Comparison of ENCODE assay signal across 22 mouse cellular contexts in genomic region chr4:154134803-154135202, GRCm38 (mm10). TPM values are rescaled to one million over a fixed set of nuclear protein-coding genes. Genes with fewer than 3 reads are reported as not detected.
A peak's percentile ranks its signal among the peaks of the same experiment; 100 is the strongest.
DNase-seq lines count a peak whose midpoint lies in the region; ATAC-seq and TF ChIP-seq lines count a peak whose summit lies in the region.
"Had no signal": no experiment of that assay in that cellular context is flagged by ENCODE, and none has a peak within 500 bp of the region (broad histone marks: within the 10 kb centered on the region; RNA-seq: fewer than 3 reads in every experiment).

No protein-coding gene starts in this region.

- H3K9ac ChIP-seq in heart, embryonic 12.5 days, result no peak overlapping the region
- no peak overlapping the region for H3K9ac ChIP-seq in heart, adult 2 months (ENCODE audit: low read depth, low read length)
- no peak overlapping the region for H3K9ac ChIP-seq in liver, embryonic 11.5 days (ENCODE audit: low read depth, low read length)
- H3K9ac ChIP-seq: hindbrain, embryonic 14.5 days had no signal

- WGBS in heart, embryonic 12.5 days, result 55% methylated on average over 4 of the region's 4 CpGs
- WGBS in heart, adult 2 months, result 50% methylated on average over 4 of the region's 4 CpGs
- 60% methylated on average over 4 of the region's 4 CpGs for WGBS in liver, embryonic 11.5 days

- TF ChIP-seq CTCF in heart, adult 2 months (IDR thresholded peaks at IDR 0.05), result no peak

- TF ChIP-seq EP300 in heart, adult 2 months (IDR thresholded peaks at IDR 0.05; ENCODE audit: insufficient read depth, low read depth, low read length), result no peak

- H3K79me2 ChIP-seq in heart, adult 2 months (replicated peaks; ENCODE audit: control insufficient read depth, insufficient read depth, low read length), result no peaks in the 10 kb centered on the region

- no peak overlapping the region for H3K4me2 ChIP-seq in heart, embryonic 12.5 days
- no peak overlapping the region for H3K4me2 ChIP-seq in liver, embryonic 11.5 days
- H3K4me2 ChIP-seq: heart, embryonic 11.5 days; hindbrain, embryonic 14.5 days had no signal

- intact Hi-C loops in heart, adult 2 months (cut with DNase I), result no loop called here

- TF ChIP-seq POLR2A in heart, adult 2 months (IDR thresholded peaks at IDR 0.05; ENCODE audit: insufficient read depth, low read depth, low read length), result no peak

- peaks cover 4% of the 10 kb centered on the region for H3K4me1 ChIP-seq in heart, embryonic 12.5 days (replicated peaks)
- H3K4me1 ChIP-seq in heart, adult 2 months (ENCODE audit: control insufficient read depth, insufficient read depth, low read length), result no peaks in the 10 kb centered on the region
- H3K4me1 ChIP-seq in liver, embryonic 11.5 days (replicated peaks; ENCODE audit: control insufficient read depth, insufficient read depth, low read length), result no peaks in the 10 kb centered on the region
- H3K4me1 ChIP-seq in megakaryocyte, embryonic 14.5 days, result peaks cover 8% of the 10 kb centered on the region

- ATAC-seq in heart, embryonic 12.5 days (ENCODE audit: insufficient number of reproducible peaks, low FRiP score), result 0 out of 2 replicates have a peak, but pooled peaks have one; percentile 18
- ATAC-seq in liver, embryonic 11.5 days (replicated peaks; ENCODE audit: low FRiP score), result 0 out of 2 replicates have a peak, but pooled peaks have one; percentile 20
- ATAC-seq in megakaryocyte, adult 5-6 weeks (ENCODE audit: poor library complexity, severe bottlenecking), result no peak
- ATAC-seq: forebrain, embryonic 16.5 days had no signal

- H3K27ac ChIP-seq in heart, embryonic 12.5 days (ENCODE audit: poor library complexity, severe bottlenecking), result no peak overlapping the region
- no peak overlapping the region for H3K27ac ChIP-seq in heart, adult 2 months
- no peak overlapping the region for H3K27ac ChIP-seq in liver, embryonic 11.5 days (ENCODE audit: low read depth, low read length)
- H3K27ac ChIP-seq: hindbrain, embryonic 10.5 days; hindbrain, embryonic 14.5 days had no signal

- H3K27me3 ChIP-seq in heart, embryonic 12.5 days (replicated peaks), result peaks cover 77% of the 10 kb centered on the region
- peaks cover 10% of the 10 kb centered on the region for H3K27me3 ChIP-seq in heart, adult 2 months (ENCODE audit: control insufficient read depth, insufficient read depth, low read length)
- peaks cover 53% of the 10 kb centered on the region for H3K27me3 ChIP-seq in liver, embryonic 11.5 days (replicated peaks; ENCODE audit: control insufficient read depth, insufficient read depth, low read length)
- H3K27me3 ChIP-seq in megakaryocyte, embryonic 14.5 days (replicated peaks), result peaks cover 77% of the 10 kb centered on the region

- H3K9me3 ChIP-seq in heart, embryonic 12.5 days (replicated peaks), result no peaks in the 10 kb centered on the region
- H3K9me3 ChIP-seq in liver, embryonic 11.5 days (ENCODE audit: control insufficient read depth, low read length), result no peaks in the 10 kb centered on the region
- no peaks in the 10 kb centered on the region for H3K9me3 ChIP-seq in megakaryocyte, embryonic 14.5 days
- H3K9me3 ChIP-seq: hindbrain, embryonic 10.5 days had no signal

- no peak for DNase-seq in heart, adult 2 months
- DNase-seq in liver, embryonic 11.5 days (ENCODE audit: low spot score), result no peak
- DNase-seq in liver, result no peak
- DNase-seq in right cerebral cortex, adult 18-20 months, result no peak
- no peak for DNase-seq in spleen, postnatal 4 days (ENCODE audit: low spot score in 2 of 2)
- DNase-seq: adrenal gland, postnatal 10 days; cerebellum, adult 11 months; cerebellum, adult 8-10 months; cerebellum, postnatal 14 days; embryo, embryonic 11 days; gastrocnemius, postnatal 10 days; heart, adult 18-20 months had no signal

- no peak overlapping the region for H3K4me3 ChIP-seq in heart, embryonic 12.5 days
- H3K4me3 ChIP-seq in heart, adult 2 months, result no peak overlapping the region
- no peak overlapping the region for H3K4me3 ChIP-seq in liver, embryonic 11.5 days (ENCODE audit: low read depth, low read length)
- H3K4me3 ChIP-seq in megakaryocyte, embryonic 14.5 days (replicated peaks), result peak overlapping the region; percentile 59
- H3K4me3 ChIP-seq: erythroblast, embryonic 14.5 days; hindbrain, embryonic 10.5 days had no signal

- H3K36me3 ChIP-seq in heart, embryonic 12.5 days, result no peaks in the 10 kb centered on the region
- H3K36me3 ChIP-seq in heart, adult 2 months (ENCODE audit: control insufficient read depth, insufficient read depth, low read length), result no peaks in the 10 kb centered on the region
- H3K36me3 ChIP-seq in liver, embryonic 11.5 days (ENCODE audit: control insufficient read depth, insufficient read depth, low read length), result no peaks in the 10 kb centered on the region
- H3K36me3 ChIP-seq in megakaryocyte, embryonic 14.5 days (replicated peaks; ENCODE audit: low read length), result no peaks in the 10 kb centered on the region
- H3K36me3 ChIP-seq: hindbrain, embryonic 10.5 days had no signal

RNA-seq across cellular contexts. Expression of gene Trp73, which starts 5.2 kb away (rescaled TPM):
- 0.04 and 0.05 TPM in 2 replicates for polyA plus RNA-seq in heart, embryonic 12.5 days (2016; fragmentation: Nextera tagmentation; extraction: Ambion mirVana)
- total RNA-seq in heart, adult 2 months (2021), result not detected
- 0.39 TPM in 1 of 2 replicates, not detected in the other for polyA plus RNA-seq in heart, adult 2 months (2012; rRNA removed)
- polyA plus RNA-seq in liver, embryonic 11.5 days (2014; fragmentation: Nextera tagmentation; extraction: Ambion mirVana), result 0.04 and 0.18 TPM in 2 replicates
- polyA plus RNA-seq in megakaryocyte, embryonic 14.5 days (2012; ENCODE audit: insufficient read depth, low replicate concordance), result not detected in 2 replicates
- not detected in 2 replicates for total RNA-seq in megakaryocyte, adult 5-6 weeks (2015)
- not detected in 2 replicates for total RNA-seq in megakaryocyte, adult 5-6 weeks (2017)
- total RNA-seq: common myeloid progenitor, adult 5-6 weeks; gastrocnemius, postnatal 10 days; heart, postnatal 25 days had no signal
- polyA plus RNA-seq: heart, embryonic 11.5 days had no signal

RNA-seq across cellular contexts. Expression of gene Wrap73, which starts 7.4 kb away (rescaled TPM):
- 23.5 and 24.1 TPM in 2 replicates for polyA plus RNA-seq in heart, embryonic 12.5 days (2016; fragmentation: Nextera tagmentation; extraction: Ambion mirVana)
- total RNA-seq in heart, adult 2 months (2021), result 10 to 100 TPM; 11.8 to 12.3 TPM
- polyA plus RNA-seq in heart, adult 2 months (2012; rRNA removed), result 16.9 and 17.9 TPM in 2 replicates
- 39.9 and 46.8 TPM in 2 replicates for polyA plus RNA-seq in liver, embryonic 11.5 days (2014; fragmentation: Nextera tagmentation; extraction: Ambion mirVana)
- polyA plus RNA-seq in megakaryocyte, embryonic 14.5 days (2012; ENCODE audit: insufficient read depth, low replicate concordance), result 2.2 and 6.5 TPM in 2 replicates
- total RNA-seq in megakaryocyte, adult 5-6 weeks (2015), result 9.6 and 9.8 TPM in 2 replicates
- 3.6 and 5.3 TPM in 2 replicates for total RNA-seq in megakaryocyte, adult 5-6 weeks (2017)

RNA-seq across cellular contexts. Expression of gene Tprgl, which starts 25.7 kb away (rescaled TPM):
- 128 and 135 TPM in 2 replicates for polyA plus RNA-seq in heart, embryonic 12.5 days (2016; fragmentation: Nextera tagmentation; extraction: Ambion mirVana)
- total RNA-seq in heart, adult 2 months (2021), result 100 to 1,000 TPM; 121 to 130 TPM
- 147 and 204 TPM in 2 replicates for polyA plus RNA-seq in heart, adult 2 months (2012; rRNA removed)
- 133 and 149 TPM in 2 replicates for polyA plus RNA-seq in liver, embryonic 11.5 days (2014; fragmentation: Nextera tagmentation; extraction: Ambion mirVana)
- polyA plus RNA-seq in megakaryocyte, embryonic 14.5 days (2012; ENCODE audit: insufficient read depth, low replicate concordance), result 89.3 and 116 TPM in 2 replicates
- total RNA-seq in megakaryocyte, adult 5-6 weeks (2015), result 75.5 and 90.9 TPM in 2 replicates
- 52.4 and 57.3 TPM in 2 replicates for total RNA-seq in megakaryocyte, adult 5-6 weeks (2017)

RNA-seq across cellular contexts. Expression of gene Megf6, which starts 35.7 kb away (rescaled TPM):
- polyA plus RNA-seq in heart, embryonic 12.5 days (2016; fragmentation: Nextera tagmentation; extraction: Ambion mirVana), result 16.0 and 19.4 TPM in 2 replicates
- 1 to 10 TPM; 4.1 to 4.9 TPM for total RNA-seq in heart, adult 2 months (2021)
- polyA plus RNA-seq in heart, adult 2 months (2012; rRNA removed), result 4.3 and 4.5 TPM in 2 replicates
- polyA plus RNA-seq in liver, embryonic 11.5 days (2014; fragmentation: Nextera tagmentation; extraction: Ambion mirVana), result 5.8 and 5.9 TPM in 2 replicates
- not detected in 2 replicates for polyA plus RNA-seq in megakaryocyte, embryonic 14.5 days (2012; ENCODE audit: insufficient read depth, low replicate concordance)
- total RNA-seq in megakaryocyte, adult 5-6 weeks (2015), result not detected in 2 replicates
- total RNA-seq in megakaryocyte, adult 5-6 weeks (2017), result 0.04 TPM in 1 of 2 replicates, not detected in the other
- total RNA-seq: common myeloid progenitor, adult 5-6 weeks had no signal
